Mouse (Mus musculus) ES-E14 (cell line): ENCODE data around the gene Zfp398. TPM values are rescaled to one million over a fixed set of nuclear protein-coding genes. Genes with fewer than 3 reads are reported as not detected.

Experiments used
- DNase-seq: peaks from one replicate; pipeline ENCODE4 v3.0.0-alpha.2; 2013; ENCODE audit warnings: low read depth, low spot score
- H3K27ac ChIP-seq: 2 replicates; pipeline ENCODE4 v1.5.1; 2012; ENCODE audit warnings: low read depth, mild to moderate bottlenecking, low read length, moderate library complexity, mixed read lengths; ENCODE audit not compliant: poor library complexity, insufficient read depth, severe bottlenecking
- H3K36me3 ChIP-seq: 2 replicates; pipeline ENCODE4 v1.6.1; 2012; ENCODE audit warnings: mild to moderate bottlenecking, low read length, moderate library complexity, mixed read lengths; ENCODE audit not compliant: control insufficient read depth, poor library complexity, insufficient read depth, severe bottlenecking
- H3K4me1 ChIP-seq, 2 experiments: fragments of 150-350 bp in 1 of 2; sonication (generic) in 1 of 2; 2 replicates each; pipeline ENCODE4 v1.6.1; 2012; ENCODE audit warnings: low read length in 2 of 2, mild to moderate bottlenecking in 1 of 2, mixed read lengths in 1 of 2; ENCODE audit not compliant: control insufficient read depth in 2 of 2, insufficient read depth in 2 of 2, poor library complexity in 1 of 2
- H3K4me3 ChIP-seq, 2 experiments: fragments of 150-350 bp in 1 of 2; sonication (generic) in 1 of 2; 2 replicates each; pipeline ENCODE4 v1.5.1; 2012; ENCODE audit warnings: low read length in 2 of 2, low read depth in 1 of 2, mild to moderate bottlenecking in 1 of 2, mixed read lengths in 1 of 2; ENCODE audit not compliant: insufficient read depth in 1 of 2, poor library complexity in 1 of 2, severe bottlenecking in 1 of 2
- H3K9ac ChIP-seq: 2 replicates; pipeline ENCODE4 v1.6.1; 2012; ENCODE audit warnings: low read depth, mild to moderate bottlenecking, low read length, mixed read lengths; ENCODE audit not compliant: poor library complexity, insufficient read depth, severe bottlenecking
- H3K9me3 ChIP-seq: fragments of 150-350 bp; sonication (generic); 2 replicates; pipeline ENCODE4 v1.6.1; 2012; ENCODE audit warnings: low read depth, mild to moderate bottlenecking, low read length; ENCODE audit not compliant: control insufficient read depth, insufficient read depth
- CHD2 ChIP-seq: IDR thresholded peaks from 2 replicates; pipeline ENCODE4 v1.6.1; 2014; ENCODE audit warnings: mild to moderate bottlenecking, low read depth, low read length, inconsistent platforms
- HCFC1 ChIP-seq: IDR thresholded peaks from 2 replicates; pipeline ENCODE4 v1.6.1; 2012; ENCODE audit warnings: low read length, inconsistent platforms, borderline replicate concordance; ENCODE audit not compliant: insufficient read depth
- MAFK ChIP-seq: IDR thresholded peaks from 2 replicates; pipeline ENCODE4 v1.6.1; 2014; ENCODE audit warnings: mild to moderate bottlenecking, low read depth, low read length, inconsistent platforms; ENCODE audit not compliant: insufficient read depth
- ZC3H11A ChIP-seq: IDR thresholded peaks from 2 replicates; pipeline ENCODE4 v1.6.1; 2012; ENCODE audit warnings: low read depth, mild to moderate bottlenecking, inconsistent platforms, low read length, borderline replicate concordance
- ZNF384 ChIP-seq: IDR thresholded peaks from 2 replicates; pipeline ENCODE4 v1.6.1; 2012; ENCODE audit warnings: low read depth, low read length, inconsistent platforms
- in situ Hi-C, 2 experiments: fragments of 600-800 bp; cut with MboI; formaldehyde crosslinking; loops; one replicate each; pipeline ENCODE4 v1.15.1; 2025; ENCODE audit warnings: low sequenced_read_pairs in 2 of 2, inconsistent platforms in 1 of 2; ENCODE audit not compliant: unreplicated experiment in 2 of 2
- total RNA-seq: library from RNA; depleted of rRNA; stranded (reverse); fragments of 300-350 nt; gene quantifications from 2 replicates; pipeline ENCODE4 v1.2.3, GENCODE M21; 2012

Gene Zfp398
- total RNA-seq, 1 experiment, result 3.8 TPM

- DNase-seq, result no peak
- in situ Hi-C loops, result no loop called here
- H3K4me3 ChIP-seq, result peak overlapping the region; percentile 82 to 86
- H3K36me3 ChIP-seq, result no peaks in the 10 kb centered on the region
- H3K27ac ChIP-seq, result no peak overlapping the region
- H3K4me1 ChIP-seq, result peaks cover 0 to 2% of the 10 kb centered on the region in 2 experiments; a peak in 1 of 4 replicates
- H3K9me3 ChIP-seq, result no peaks in the 10 kb centered on the region
- peak overlapping the region; percentile 75 for H3K9ac ChIP-seq
- TF ChIP-seq CHD2 (no peak), ZC3H11A (no peak), HCFC1 (no peak), MAFK (no peak), ZNF384 (no peak)
Observed at GRCm38 (mm10) chr6:47835984-47836521, 592 bp downstream of the Zfp398 start.

GRCm38 (mm10) chr6:47837630-47838029 lies 2.2 kb downstream of the Zfp398 start:
- no peak for TF ChIP-seq HCFC1
- no peak for TF ChIP-seq CHD2
- TF ChIP-seq ZNF384, result no peak
- no peak for TF ChIP-seq MAFK
- no peak for TF ChIP-seq ZC3H11A
- in situ Hi-C loops, result no loop called here
- Histone ChIP-seq H3K27ac (no peak overlapping the region), H3K9me3 (no peaks in the 10 kb centered on the region), H3K36me3 (no peaks in the 10 kb centered on the region), H3K4me3 (no peak overlapping the region), H3K4me1 (peaks cover 0 to 2% of the 10 kb centered on the region in 2 experiments; a peak in 1 of 4 replicates), H3K9ac (no peak overlapping the region)
- no peak for DNase-seq

- Histone ChIP-seq H3K9ac (no peak overlapping the region), H3K4me1 (peaks cover 0 to 2% of the 10 kb centered on the region in 2 experiments; a peak in 1 of 4 replicates), H3K4me3 (no peak overlapping the region), H3K27ac (no peak overlapping the region), H3K36me3 (no peaks in the 10 kb centered on the region), H3K9me3 (no peaks in the 10 kb centered on the region)
- in situ Hi-C loops, result no loop called here
- DNase-seq, result no peak
- no peak for TF ChIP-seq CHD2
- no peak for TF ChIP-seq MAFK
- TF ChIP-seq HCFC1, result no peak
- TF ChIP-seq ZC3H11A, result no peak
- TF ChIP-seq ZNF384, result no peak
Observed at GRCm38 (mm10) chr6:47841077-47841476, 5.6 kb downstream of the Zfp398 start.

GRCm38 (mm10) chr6:47841831-47842230 lies 6.4 kb downstream of the Zfp398 start:
- Histone ChIP-seq H3K36me3 (no peaks in the 10 kb centered on the region), H3K4me3 (no peak overlapping the region), H3K4me1 (peaks cover 0 to 1% of the 10 kb centered on the region in 2 experiments; a peak in 1 of 4 replicates), H3K27ac (no peak overlapping the region), H3K9me3 (no peaks in the 10 kb centered on the region), H3K9ac (no peak overlapping the region)
- no peak for DNase-seq
- in situ Hi-C loops, result no loop called here
- TF ChIP-seq HCFC1, result no peak
- no peak for TF ChIP-seq ZC3H11A

GRCm38 (mm10) chr6:47842337-47842736 lies 6.9 kb downstream of the Zfp398 start:
- no peak overlapping the region for H3K27ac ChIP-seq
- in situ Hi-C loops, result no loop called here
- TF ChIP-seq MAFK, result no peak
- no peak for TF ChIP-seq HCFC1
- no peak for TF ChIP-seq CHD2
- no peak for TF ChIP-seq ZNF384
- no peak for TF ChIP-seq ZC3H11A
- no peak overlapping the region for H3K4me3 ChIP-seq
- no peak overlapping the region for H3K9ac ChIP-seq
- no peaks in the 10 kb centered on the region for H3K36me3 ChIP-seq
- peaks cover 0 to 1% of the 10 kb centered on the region in 2 experiments; a peak in 1 of 4 replicates for H3K4me1 ChIP-seq
- H3K9me3 ChIP-seq, result no peaks in the 10 kb centered on the region
- no peak for DNase-seq
